In genomic region chr3:99822735-99823134, GRCm38 (mm10) we compare ENCODE assay signal across 25 mouse cellular contexts.
DNase-seq lines count a peak whose midpoint lies in the region; ATAC-seq and TF ChIP-seq lines count a peak whose summit lies in the region.
"Had no signal": no experiment of that assay in that cellular context is flagged by ENCODE, and none has a peak within 500 bp of the region (broad histone marks: within the 10 kb centered on the region; RNA-seq: fewer than 3 reads in every experiment).

No protein-coding gene starts in this region.

- ATAC-seq in heart, embryonic 11.5 days (replicated peaks; ENCODE audit: insufficient number of reproducible peaks, low FRiP score, low TSS enrichment): no peak
- ATAC-seq in heart, postnatal 0 days (ENCODE audit: insufficient read depth, low read depth): peak; percentile 91
- 0 out of 2 replicates have a peak, but pooled peaks have one; percentile 30 for ATAC-seq in limb, embryonic 15.5 days (ENCODE audit: insufficient number of reproducible peaks, low FRiP score, low TSS enrichment, low read depth)
- no peak for ATAC-seq in hindbrain, postnatal 0 days
- ATAC-seq: activated CD4-positive, CD25-positive, alpha-beta regulatory T cell, adult 4 months; forebrain, postnatal 0 days had no signal

- intact Hi-C loops in gastrocnemius, postnatal 14 days (cut with DNase I; ENCODE audit: low total_unique reads): no loop called here

- DNase-seq in heart, adult 11 months: peak; percentile 98
- peak; percentile 66 for DNase-seq in gastrocnemius, postnatal 14 days
- peak; percentile 57 for DNase-seq in heart, postnatal 0 days (ENCODE audit: low spot score)
- DNase-seq in hindbrain, postnatal 0 days (ENCODE audit: low spot score): no peak
- DNase-seq in cerebellum, adult 18-20 months: no peak
- DNase-seq in lung, postnatal 36 days: no peak
- DNase-seq: adrenal gland, postnatal 10 days; cerebellum, postnatal 10 days; forebrain, postnatal 0 days; kidney, adult 8-10 months; kidney, postnatal 14 days; lung, adult 18-20 months; lung, postnatal 4 days; retina, postnatal 1 day; right cerebral cortex, postnatal 4 days; thymus, postnatal 36 days had no signal

- H3K4me1 ChIP-seq in heart, embryonic 11.5 days (ENCODE audit: control insufficient read depth, insufficient read depth, low read length): no peaks in the 10 kb centered on the region
- 0 out of 2 replicates have a peak, but pooled peaks cover 5% of the 10 kb centered on the region for H3K4me1 ChIP-seq in heart, postnatal 0 days (ENCODE audit: control insufficient read depth, insufficient read depth)
- H3K4me1 ChIP-seq in limb, embryonic 15.5 days: peaks cover 5% of the 10 kb centered on the region; the same call in 1 of the 2 replicates
- H3K4me1 ChIP-seq in hindbrain, postnatal 0 days (ENCODE audit: insufficient read depth, low read length): peaks cover 8% of the 10 kb centered on the region; the same call in 1 of the 2 replicates

- H3K4me3 ChIP-seq in heart, embryonic 11.5 days (ENCODE audit: low read depth, low read length): no peak overlapping the region
- no peak overlapping the region for H3K4me3 ChIP-seq in heart, postnatal 0 days (ENCODE audit: low read depth, low read length)
- H3K4me3 ChIP-seq in limb, embryonic 15.5 days: no peak overlapping the region
- no peak overlapping the region for H3K4me3 ChIP-seq in hindbrain, postnatal 0 days (ENCODE audit: low read length)
- H3K4me3 ChIP-seq: embryonic facial prominence, embryonic 12.5 days; erythroblast, embryonic 14.5 days; layer of hippocampus, adult 2 months had no signal

- H3K9ac ChIP-seq in heart, embryonic 11.5 days (ENCODE audit: low read depth, low read length): no peak overlapping the region
- no peak overlapping the region for H3K9ac ChIP-seq in heart, postnatal 0 days (replicated peaks; ENCODE audit: low read depth, low read length)
- H3K9ac ChIP-seq in limb, embryonic 15.5 days: no peak overlapping the region
- no peak overlapping the region for H3K9ac ChIP-seq in hindbrain, postnatal 0 days (replicated peaks; ENCODE audit: low read length)
- H3K9ac ChIP-seq: embryonic facial prominence, embryonic 12.5 days; forebrain, postnatal 0 days had no signal

- 82% methylated on average over 5 of the region's 5 CpGs for WGBS in heart, embryonic 11.5 days (ENCODE audit: insufficient replicate concordance)
- 48% methylated on average over 5 of the region's 5 CpGs for WGBS in heart, postnatal 0 days
- 42% methylated on average over 5 of the region's 5 CpGs for WGBS in limb, embryonic 15.5 days
- WGBS in hindbrain, postnatal 0 days: 78% methylated on average over 5 of the region's 5 CpGs

- no peaks in the 10 kb centered on the region for H3K9me3 ChIP-seq in heart, embryonic 11.5 days (replicated peaks; ENCODE audit: control insufficient read depth, low read length)
- no peaks in the 10 kb centered on the region for H3K9me3 ChIP-seq in heart, postnatal 0 days (replicated peaks; ENCODE audit: control insufficient read depth, low read length)
- no peaks in the 10 kb centered on the region for H3K9me3 ChIP-seq in limb, embryonic 15.5 days
- H3K9me3 ChIP-seq in hindbrain, postnatal 0 days (ENCODE audit: low read length): no peaks in the 10 kb centered on the region
- H3K9me3 ChIP-seq: embryonic facial prominence, embryonic 12.5 days had no signal

- peak; percentile 55; the same call in 1 of the 2 replicates for TF ChIP-seq EP300 in heart, postnatal 0 days (IDR thresholded peaks at IDR 0.05; ENCODE audit: low read depth)

- no peak overlapping the region for H3K4me2 ChIP-seq in heart, embryonic 11.5 days
- no peak overlapping the region for H3K4me2 ChIP-seq in heart, postnatal 0 days (ENCODE audit: low read depth, low read length)
- no peak overlapping the region for H3K4me2 ChIP-seq in limb, embryonic 15.5 days
- H3K4me2 ChIP-seq in hindbrain, postnatal 0 days (ENCODE audit: low read depth, low read length): no peak overlapping the region
- H3K4me2 ChIP-seq: embryonic facial prominence, embryonic 12.5 days; liver, embryonic 11.5 days; midbrain, embryonic 11.5 days had no signal

- H3K36me3 ChIP-seq in heart, embryonic 11.5 days (ENCODE audit: control insufficient read depth, insufficient read depth, low read length): no peaks in the 10 kb centered on the region
- H3K36me3 ChIP-seq in heart, postnatal 0 days (replicated peaks; ENCODE audit: control insufficient read depth, insufficient read depth, low read length): no peaks in the 10 kb centered on the region
- H3K36me3 ChIP-seq in limb, embryonic 15.5 days: no peaks in the 10 kb centered on the region
- no peaks in the 10 kb centered on the region for H3K36me3 ChIP-seq in hindbrain, postnatal 0 days (ENCODE audit: insufficient read depth, low read length)
- H3K36me3 ChIP-seq: embryonic facial prominence, embryonic 12.5 days; G1E had no signal

- no peak overlapping the region for H3K27ac ChIP-seq in heart, embryonic 11.5 days (ENCODE audit: low read depth, low read length)
- H3K27ac ChIP-seq in heart, postnatal 0 days (ENCODE audit: low read depth): peak overlapping the region; percentile 55; the same call in 1 of the 2 replicates
- H3K27ac ChIP-seq in limb, embryonic 15.5 days: no peak overlapping the region
- H3K27ac ChIP-seq in hindbrain, postnatal 0 days: no peak overlapping the region
- H3K27ac ChIP-seq: embryonic facial prominence, embryonic 12.5 days; layer of hippocampus, adult 2 months had no signal

- TF ChIP-seq CTCF in heart, postnatal 0 days (IDR thresholded peaks at IDR 0.05; ENCODE audit: low read depth): no peak
- no peak for TF ChIP-seq CTCF in hindbrain, postnatal 0 days (IDR thresholded peaks at IDR 0.05; ENCODE audit: low read depth)

- no peaks in the 10 kb centered on the region; the same call in 1 of the 2 replicates for H3K27me3 ChIP-seq in heart, embryonic 11.5 days (ENCODE audit: control insufficient read depth, insufficient read depth, low read length)
- H3K27me3 ChIP-seq in heart, postnatal 0 days (ENCODE audit: control insufficient read depth, insufficient read depth, low read length): no peaks in the 10 kb centered on the region
- H3K27me3 ChIP-seq in limb, embryonic 15.5 days: no peaks in the 10 kb centered on the region
- H3K27me3 ChIP-seq in hindbrain, postnatal 0 days (ENCODE audit: insufficient read depth, low read length): no peaks in the 10 kb centered on the region
- H3K27me3 ChIP-seq: embryonic facial prominence, embryonic 12.5 days had no signal

Comparison
In these comparisons a context has a peak if more than half of its experiments do, and no peak if none do; other contexts are left out.
1. ATAC-seq: peak in heart, postnatal 0 days (single experiment) and limb, embryonic 15.5 days (single experiment); none in heart, embryonic 11.5 days (single experiment) and hindbrain, postnatal 0 days (single experiment).
2. DNase-seq: peak in heart, adult 11 months (single experiment), gastrocnemius, postnatal 14 days (single experiment) and heart, postnatal 0 days (single experiment); none in hindbrain, postnatal 0 days (single experiment), cerebellum, adult 18-20 months (0 of 2) and lung, postnatal 36 days (single experiment).